Mouse (Mus musculus) common myeloid progenitor, adult 5-6 weeks (primary cell): ENCODE data around the gene Mmp17. TPM values are rescaled to one million over a fixed set of nuclear protein-coding genes. Genes with fewer than 3 reads are reported as not detected.
A peak's percentile ranks its signal among the peaks of the same experiment; 100 is the strongest.

Experiments used
- ATAC-seq: replicated peaks from 2 replicates; pipeline ENCODE4 v1.8.0; 2016; ENCODE audit warnings: low read depth, mild to moderate bottlenecking, moderate TSS enrichment, inconsistent platforms; ENCODE audit not compliant: poor library complexity, severe bottlenecking
- total RNA-seq: library from RNA; stranded (forward); fragments of 200-1000, 187-1606 nt; gene quantifications from 2 replicates; pipeline ENCODE4 v1.2.3, GENCODE M21; 2017

Mmp17 gene
- total RNA-seq, result 0.05 TPM in 1 of 2 replicates, not detected in the other

DNA sequence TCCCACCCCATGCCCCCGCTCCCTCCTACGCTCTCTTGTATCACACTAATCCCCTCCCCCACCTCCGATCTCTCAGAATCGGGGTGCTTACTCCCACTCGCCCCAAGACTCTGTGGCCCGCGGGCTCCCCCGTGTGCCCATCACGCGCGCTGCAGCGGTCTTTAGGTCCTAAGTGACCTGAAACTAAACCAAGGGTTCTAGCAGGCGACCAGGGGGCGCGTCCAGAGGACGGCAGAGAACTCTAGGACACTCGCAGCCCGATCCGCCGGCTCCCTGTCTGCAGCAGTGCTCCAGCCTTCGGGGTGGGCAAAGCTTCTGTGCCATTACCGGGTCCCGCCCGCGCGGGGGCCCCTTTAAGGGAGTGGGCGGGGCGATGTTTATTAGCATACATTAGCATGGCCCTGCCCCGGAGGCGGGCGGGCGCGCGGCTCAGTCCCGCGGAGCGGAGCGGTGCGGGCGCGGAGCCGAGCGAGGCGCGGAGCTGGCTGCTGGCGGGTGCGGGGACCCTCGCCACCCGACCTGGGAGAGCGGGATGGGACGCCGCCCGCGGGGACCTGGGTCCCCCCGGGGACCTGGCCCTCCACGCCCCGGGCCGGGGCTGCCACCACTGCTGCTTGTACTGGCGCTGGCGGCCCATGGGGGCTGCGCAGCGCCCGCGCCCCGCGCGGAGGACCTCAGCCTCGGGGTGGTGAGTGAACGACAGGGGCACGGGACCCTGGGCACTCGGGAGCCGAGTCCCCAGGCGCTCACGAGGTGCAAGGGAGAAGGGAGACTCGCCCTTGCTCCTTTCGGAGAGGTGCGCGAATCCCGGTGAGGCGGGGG, at the start of gene Mmp17:
Gene Mmp17 (plus strand): TSS at position 409 of the 822 bp plus-strand sequence.
- ATAC-seq, result peak; percentile 78

DNA sequence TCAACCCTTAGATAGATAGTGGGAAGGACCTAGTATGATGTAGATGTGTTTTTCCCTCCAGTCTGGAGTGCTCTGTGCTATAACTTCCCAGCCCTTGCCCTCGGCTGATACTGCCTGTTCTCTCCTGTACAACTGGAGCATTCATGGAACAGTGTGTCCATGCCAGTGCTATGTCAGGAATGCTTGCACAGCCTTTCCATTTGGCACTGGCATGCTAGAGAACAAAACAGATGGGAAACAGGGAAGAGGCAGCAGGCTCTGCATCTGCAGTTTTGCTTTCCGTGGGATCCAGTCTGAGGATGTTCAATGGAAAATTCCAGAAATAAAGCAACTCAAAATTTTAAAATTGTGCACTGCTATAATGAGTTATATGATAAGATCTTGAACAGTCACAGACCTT, 49.5 kb upstream of the Mmp17 start:
- no peak for ATAC-seq

DNA sequence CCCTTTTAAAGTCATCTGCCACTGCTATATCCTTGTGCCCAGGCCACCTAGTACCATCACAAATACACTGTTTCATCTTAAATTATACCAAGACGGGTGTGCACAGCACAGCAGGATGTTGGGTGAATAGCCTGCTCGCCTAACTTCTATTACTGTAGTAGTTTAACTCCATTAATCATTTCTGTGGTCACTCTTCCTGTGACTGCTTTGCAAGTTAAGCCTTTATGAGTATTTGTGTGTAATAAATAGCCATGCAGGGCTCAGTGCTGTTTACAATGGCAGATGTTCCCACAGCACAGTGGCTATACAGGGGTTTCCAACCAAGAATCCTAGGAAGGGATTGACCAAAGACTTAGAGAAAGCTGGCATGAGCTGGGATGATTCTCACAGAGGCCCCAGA, 48.9 kb upstream of the Mmp17 start:
- no peak for ATAC-seq

DNA sequence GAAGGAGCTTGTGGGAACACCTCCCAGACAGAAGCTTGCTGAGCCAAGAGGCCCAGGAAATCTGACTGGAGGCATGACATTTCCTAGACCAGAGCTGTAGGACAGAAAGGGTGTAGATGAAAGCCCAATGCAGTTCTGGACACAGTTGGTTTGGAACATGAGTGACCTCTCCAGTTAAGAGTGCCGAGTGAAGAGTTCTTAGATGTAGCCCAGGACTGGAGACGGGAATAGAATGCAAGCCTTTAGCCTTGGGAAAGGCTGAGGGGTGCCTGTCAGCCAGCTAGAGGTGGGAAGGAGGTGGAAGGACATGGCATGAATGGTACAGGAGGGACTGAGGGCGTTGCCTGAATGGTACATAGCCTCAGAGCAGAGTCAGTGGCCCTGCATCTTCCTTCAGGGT, 48.5 kb upstream of the Mmp17 start:
- ATAC-seq, result no peak

DNA sequence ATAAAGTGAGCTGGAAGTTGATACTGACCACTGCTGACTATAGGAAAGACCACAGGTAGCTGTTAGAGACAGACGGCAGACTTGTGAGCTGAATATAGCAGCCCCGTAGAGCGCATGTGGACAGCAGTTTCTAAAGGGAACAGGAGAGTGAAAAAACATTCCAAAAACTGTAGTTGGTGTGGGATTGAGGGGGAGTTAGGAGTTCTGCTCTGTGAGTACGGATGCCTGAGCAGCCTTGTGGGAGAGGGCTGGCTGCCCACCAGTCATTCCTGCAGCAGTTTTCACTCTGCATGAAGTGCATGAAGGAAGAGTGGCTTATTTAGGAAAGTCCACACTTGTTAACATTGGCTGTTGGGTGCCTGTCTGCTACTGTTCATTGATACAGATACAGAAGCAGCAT, 45.1 kb upstream of the Mmp17 start:
- no peak for ATAC-seq

DNA sequence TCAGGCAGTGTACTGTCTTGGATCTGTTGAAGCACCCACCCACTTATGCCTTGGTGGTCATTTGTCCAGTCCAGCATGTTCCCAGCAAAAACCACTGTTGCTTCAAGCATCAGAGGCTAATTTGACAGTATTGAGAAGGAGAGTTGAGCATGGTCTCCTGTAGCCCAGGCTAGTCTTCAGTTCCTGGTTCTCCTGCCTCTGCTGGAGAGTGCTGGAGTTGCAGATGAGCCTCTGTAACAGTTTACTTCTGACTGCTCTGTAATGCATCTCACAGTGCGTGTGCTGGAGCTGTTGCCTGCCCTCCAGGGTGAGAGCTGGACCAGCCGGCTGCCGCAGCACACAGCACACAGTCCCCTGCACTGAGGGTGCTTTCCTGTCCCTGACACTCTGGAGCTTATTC, 41.7 kb upstream of the Mmp17 start:
- peak; percentile 69; the same call in 1 of the 2 replicates for ATAC-seq

DNA sequence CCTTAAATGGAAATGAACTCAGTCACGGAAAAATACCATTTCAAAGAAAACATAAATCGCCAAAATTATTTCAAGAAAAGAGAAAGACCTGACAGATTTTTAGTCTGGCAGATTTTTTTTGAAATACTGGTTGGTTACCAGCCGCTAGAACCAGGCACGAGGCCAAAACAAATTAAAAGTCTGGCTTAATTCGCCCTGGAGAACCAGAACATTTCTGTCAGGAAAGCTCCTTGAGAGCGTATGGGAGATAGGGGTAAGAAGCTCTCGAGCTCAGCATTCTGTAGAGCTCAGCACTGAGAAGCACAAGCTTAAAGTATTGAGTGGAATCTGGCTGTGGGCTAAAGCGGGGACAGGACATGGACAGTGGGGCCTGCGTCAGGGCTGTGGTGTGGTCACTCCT, 38.2 kb upstream of the Mmp17 start:
- ATAC-seq, result no peak

DNA sequence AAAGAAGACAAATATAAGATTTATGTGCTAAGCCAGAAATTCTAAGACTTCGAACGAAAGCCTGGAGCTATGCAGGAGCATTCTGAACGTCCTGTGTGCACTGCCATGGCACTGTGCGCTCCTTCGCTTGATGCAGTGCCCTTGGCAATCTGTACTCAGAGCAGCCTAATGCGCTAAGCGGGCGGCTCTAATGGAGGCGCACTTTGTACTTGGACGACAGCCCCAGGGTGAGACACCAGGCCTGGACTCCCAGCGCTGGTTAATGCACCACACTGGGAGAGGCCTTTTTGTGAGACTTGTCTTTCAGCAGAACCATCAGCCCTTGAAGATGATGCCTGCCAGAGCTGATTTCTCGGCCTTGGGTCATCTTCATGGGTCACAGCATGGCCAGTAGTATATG, 34.3 kb upstream of the Mmp17 start:
- ATAC-seq, result no peak

DNA sequence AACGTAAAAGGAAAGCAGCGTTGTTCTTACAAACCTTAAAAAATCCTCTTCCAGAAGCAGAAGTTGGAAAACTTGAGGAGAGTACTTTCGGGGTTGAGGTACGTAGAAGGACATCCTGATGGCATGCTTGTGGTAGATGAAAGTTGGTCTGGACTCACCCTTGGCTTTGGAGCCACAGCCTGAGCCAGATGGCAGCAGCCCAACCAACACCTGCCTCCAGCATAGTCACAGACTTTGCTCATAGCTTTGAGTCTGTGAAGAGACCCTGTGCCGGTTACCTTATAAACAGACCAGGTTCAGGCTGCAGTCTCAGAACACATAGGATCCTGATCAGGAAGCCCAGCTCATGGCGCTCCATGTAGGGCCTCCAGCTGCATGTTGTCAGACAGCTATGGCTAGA, 33.2 kb upstream of the Mmp17 start:
- no peak for ATAC-seq

DNA sequence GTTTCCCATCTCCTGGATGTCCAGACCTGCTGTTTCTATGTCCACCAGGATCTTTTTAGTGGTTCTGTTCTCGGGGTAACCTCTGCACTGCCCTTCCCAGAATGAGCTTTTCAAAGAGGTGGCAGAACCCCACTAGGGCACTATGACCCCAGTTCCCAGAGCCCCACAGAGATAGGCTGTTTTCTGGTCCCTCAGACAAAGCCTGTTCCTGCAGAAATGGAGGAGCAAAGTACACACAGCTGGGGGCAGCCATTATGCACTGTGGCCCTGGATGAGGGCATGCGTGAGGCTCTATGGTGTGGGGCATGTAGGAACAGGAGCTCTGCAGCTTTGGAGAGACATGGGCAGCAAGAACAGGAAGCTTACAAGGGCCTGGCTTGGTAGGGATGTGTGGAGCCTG, 32.0 kb upstream of the Mmp17 start:
- no peak for ATAC-seq

DNA sequence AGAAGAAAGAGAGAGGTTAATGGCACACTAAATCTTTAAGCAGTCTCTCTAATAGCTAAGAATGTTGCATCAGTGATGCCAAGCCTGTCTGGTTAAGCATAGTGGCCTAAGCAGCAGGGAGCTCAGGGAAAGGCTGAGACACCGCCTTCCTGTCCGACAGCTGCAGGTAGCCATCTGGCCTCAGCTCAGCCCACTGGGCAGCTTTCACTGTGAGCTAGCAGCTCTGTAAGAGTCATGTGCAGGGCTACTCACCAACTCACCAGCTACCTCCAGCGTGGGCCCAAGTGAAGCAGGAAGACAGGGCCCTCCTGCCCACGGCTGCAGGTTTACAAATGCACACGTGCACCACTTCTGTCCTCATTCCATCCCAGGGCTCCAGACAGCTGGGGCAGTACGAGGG, 30.3 kb upstream of the Mmp17 start:
- ATAC-seq, result no peak

DNA sequence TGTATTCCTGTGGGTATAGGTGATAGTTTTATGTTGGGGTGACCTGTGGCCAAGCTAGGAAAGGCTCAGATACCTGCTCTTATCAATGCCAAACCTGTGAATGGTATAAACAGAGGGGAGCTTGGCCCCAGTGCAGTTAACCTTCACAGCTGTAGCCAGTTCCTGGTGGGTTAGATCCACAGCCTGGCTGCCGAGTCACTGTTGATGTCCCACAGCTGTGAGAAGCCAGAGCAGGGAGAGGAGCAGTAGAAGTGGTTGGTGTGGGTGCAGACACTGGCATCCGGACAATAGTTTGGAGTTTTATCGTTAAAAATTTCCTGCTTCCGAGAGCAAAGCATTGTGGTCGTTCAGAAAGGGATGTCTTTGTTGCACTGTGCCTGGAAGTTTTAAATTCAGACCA, 25.4 kb upstream of the Mmp17 start:
- ATAC-seq, result no peak

DNA sequence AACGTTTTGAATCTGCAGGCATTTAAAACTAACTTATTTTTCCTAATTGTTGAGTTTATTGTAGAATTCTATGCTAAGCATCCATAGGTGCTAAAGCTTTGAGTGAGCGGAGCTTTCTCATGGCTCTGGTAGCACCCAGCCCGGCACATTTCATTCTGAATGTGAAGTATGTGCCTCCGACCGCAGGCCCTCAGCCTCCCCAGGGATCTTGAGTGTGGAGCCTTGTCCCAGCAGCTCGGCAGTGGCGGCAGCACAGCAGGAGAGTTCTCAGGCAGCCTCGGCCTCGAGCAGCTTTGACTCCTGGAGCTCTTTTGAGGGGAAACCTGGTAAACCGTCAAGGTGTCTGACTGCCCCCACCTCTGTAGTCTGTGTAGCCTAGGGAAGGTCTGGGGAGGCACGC, 24.7 kb upstream of the Mmp17 start:
- ATAC-seq, result no peak

DNA sequence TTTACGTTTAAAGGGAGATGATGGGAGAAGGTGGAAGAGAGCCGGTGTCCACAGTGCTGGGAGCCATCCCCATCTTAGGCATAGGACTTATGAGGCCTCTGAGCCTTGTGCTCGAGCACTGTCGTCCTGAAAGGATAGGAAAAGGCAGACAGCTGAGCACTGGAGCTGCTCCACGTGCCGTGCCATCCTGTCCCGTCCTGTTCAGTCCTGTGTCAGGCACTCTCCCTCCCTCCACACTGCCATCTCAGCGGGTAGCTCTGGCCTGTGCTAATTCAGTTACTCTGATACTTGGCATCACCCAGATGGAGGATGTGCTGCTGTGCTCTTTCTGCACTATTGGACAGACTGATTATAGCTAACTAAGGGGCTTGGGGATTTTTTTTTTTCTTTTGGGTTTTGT, 21.6 kb upstream of the Mmp17 start:
- no peak for ATAC-seq

DNA sequence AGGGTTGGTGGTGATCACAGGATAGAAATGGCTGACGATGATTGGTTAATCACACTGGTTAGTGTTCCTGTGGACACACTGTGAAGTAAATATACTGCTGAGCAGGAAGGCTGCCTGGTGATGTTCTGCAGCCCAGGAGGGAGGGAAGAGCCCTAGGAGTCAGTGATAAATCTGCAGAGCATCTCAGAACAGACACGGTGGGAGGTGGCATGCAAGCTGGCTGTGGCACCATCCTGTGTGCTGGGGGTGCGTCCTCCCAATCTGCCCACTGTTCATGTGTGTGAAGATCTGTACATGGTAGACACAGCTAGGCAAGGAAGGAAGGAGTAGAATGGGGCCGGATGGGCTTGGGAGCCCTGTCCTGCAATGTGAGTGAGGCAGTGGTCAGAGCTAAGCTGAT, 15.4 kb upstream of the Mmp17 start:
- ATAC-seq, result no peak

DNA sequence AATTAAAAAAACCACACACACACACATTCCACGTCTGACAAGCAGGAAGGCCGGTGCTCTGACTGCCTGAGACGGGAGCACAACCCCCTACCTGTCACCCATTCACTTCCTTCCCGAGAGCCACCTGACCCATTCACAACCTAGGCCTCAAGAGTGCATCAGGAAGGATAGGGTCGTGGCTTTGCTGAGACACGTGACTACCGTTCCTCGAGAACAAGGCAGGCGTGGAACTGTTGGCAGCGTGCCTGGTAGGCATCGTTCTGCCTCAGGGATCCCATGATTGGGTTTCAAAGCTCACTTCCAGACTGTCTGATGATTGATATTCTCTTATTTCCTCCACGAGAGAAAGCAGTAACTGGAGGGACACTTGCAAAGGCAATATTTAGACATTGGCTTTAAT, 5.8 kb upstream of the Mmp17 start:
- ATAC-seq, result 0 out of 2 replicates have a peak, but pooled peaks have one; percentile 17

DNA sequence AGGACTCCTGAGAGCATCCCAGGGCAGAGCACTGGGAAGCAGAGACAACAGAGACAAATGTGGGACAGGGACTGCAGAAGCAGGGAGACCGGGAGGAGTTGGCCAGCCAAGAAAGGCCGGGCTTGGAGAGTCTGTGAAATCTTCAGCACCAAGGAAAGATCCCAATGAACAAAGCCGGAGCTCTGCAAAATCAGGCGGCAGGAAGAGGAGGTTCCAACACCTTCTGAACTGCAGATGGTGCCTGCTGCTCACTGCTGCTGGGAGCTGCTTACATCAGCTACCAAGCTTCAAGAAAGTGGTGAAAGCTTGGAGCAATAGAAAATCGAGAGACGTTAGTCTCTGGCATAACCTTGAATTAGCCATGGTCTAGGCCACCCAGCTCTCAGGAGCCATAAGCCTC, 3.9 kb upstream of the Mmp17 start:
- no peak for ATAC-seq

DNA sequence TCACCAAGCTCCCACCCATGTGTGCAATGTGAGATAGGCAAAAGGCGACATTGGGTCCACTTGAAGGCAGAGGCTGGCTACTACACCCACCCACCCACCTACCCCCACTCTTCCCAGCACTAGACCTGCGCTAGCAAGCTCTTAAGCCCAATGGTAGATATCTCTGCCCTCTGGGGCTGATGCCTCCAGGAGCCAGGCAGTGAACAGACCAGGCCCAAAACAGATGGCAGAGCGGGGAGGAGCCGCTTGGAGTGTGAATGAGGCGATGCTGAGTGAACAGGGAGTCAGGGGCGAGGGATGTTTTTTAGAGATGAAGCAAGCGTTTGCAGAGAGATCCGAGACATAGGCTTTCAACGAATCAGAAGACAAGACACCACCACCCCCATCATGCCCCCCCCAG, 3.4 kb upstream of the Mmp17 start:
- no peak for ATAC-seq

DNA sequence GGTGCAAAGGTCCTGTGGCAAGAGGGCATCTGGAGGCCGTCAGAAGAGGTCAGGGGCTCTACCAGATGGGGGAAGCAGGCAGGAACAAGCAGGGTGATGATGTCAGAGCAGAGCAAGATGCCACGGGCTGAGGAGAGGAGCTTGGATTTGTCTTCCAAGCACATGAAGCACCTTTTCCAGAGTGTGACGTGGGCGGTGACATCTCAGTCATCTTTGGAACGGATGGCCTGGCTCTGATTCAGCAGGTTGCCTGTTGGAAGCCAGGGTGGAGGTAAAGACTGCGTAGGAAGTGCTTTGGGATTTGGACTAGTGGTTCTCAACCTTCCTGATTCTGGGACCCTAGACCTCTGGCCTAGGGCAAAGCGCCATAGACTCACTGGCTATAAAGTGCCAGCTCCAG, 3.0 kb upstream of the Mmp17 start:
- ATAC-seq, result no peak

DNA sequence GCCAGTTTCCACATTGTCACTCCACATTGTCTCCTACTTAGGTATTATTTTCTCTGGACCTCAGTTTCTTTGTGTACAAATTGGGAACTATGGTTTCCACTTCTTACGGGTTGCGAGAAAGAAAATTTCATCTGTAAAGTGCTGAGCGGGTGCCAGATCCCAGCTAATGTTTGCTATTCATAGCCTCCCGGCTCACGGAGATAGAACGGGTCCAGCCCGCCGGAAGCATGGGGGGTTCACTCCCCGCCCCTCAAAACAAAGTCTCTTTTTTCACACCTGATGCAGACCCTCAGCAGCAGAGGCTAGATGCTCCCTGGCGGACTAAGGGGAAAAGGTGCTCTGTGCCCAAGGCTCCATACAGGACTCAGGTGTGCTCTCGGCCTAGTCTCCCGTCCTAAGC, 638 bp upstream of the Mmp17 start:
- no peak for ATAC-seq

DNA sequence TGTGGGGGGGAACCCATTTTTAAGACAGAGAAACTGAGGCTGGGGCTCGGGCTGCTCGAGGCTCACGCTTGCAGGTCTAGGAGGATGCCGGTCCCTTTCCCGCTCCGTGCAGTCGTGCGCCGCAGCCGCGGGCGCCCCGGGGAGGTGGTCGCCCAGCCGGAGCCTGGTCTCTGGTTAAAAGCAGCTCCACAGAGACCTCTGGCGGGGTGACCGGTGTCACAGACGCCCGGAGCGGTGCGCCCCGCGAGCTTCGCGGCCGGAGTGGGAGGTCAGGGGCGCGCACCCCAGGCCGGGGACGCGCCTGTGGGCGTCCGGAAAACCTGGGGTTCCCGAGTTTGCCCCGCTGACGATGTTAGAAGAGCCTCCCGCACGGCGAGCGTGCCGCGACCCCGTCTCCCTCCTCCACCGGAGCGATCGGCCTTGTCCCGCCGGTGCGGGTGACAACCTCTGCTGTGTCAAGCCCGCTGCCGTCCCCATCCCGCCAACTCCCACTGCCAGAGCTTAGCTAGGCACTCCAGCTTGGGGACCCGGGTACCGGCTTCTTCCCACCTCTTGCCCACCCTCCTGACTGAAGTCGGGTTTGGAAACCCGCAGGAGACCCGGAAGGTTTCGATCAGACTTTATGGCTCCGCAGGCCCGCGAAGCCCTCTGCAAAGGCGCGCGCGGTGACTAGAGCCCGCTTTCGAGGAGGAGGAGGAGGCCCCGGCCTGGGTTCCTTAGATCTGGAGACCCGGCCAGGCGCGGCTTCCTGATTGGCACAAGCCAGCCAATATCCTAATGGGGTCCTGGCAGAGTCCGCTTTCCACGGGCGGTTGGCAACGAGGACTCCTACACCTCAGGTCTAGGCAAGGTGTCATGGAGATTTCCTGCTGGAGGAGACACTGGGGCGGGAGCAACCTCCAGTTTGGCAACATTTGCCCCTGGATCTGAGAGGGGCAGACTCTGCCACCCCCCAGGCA, 893 bp downstream of the Mmp17 start:
- no peak for ATAC-seq
